Mouse (Mus musculus): ENCODE data around the gene Mettl7a1.
A peak's percentile ranks its signal among the peaks of the same experiment; 100 is the strongest.
"Not testable (repeated sequence)": the region's sequence is repeated elsewhere in the genome, so short reads cannot be mapped to it uniquely, and the experiment has no call there.

Mettl7a1 gene

DNA sequence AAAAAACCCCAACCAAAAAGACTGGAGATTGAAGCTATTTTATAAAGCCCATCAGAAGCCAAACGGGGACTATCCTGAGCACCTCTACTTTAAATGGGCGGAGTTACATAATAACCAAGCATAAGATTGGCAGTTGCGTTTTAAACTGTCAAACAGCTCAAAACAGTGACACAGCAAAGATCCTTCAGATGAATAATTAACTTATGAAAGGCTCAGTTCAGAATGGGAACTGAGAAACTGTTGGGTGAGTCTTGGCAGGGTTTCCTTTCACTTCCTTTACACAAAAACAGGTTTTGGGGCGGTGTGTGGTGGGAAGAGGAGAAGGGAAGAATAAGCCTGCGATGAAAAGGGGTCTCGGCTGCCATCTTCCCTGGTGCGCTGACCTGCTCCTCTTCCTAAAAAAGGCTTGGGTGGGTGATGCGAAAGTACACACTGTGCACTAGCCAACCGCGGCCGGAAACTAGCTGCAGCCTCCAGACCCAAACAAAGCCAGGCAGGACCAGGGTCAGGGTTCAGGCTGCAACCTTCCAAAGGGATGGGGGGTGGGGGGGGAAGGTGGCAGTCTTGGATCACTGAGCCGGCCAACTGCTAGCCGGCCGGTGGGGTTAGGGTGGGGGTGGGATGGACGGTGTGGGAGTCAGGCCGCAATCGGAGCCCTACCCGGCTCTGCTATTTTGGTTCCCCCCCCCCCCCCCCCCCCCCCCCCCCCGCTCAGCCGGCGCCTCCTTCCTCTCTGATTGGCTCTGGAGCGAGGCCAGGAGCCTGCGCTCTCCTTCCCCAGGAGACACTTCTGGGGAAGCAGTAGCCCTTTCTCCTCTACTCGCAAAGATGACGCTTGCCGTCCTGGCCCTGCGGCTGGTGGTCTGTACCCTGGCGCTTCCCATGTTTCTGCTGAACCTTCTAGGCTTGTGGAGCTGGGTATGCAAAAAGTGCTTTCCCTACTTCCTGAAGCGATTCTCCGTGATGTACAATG lies at the start of gene Mettl7a1:
Gene Mettl7a1 (plus strand): TSS at position 122 of the 973 bp plus-strand sequence.
- peak; percentile 81 for DNase-seq (ENCODE audit: extremely low spot score, low spot score)

DNA sequence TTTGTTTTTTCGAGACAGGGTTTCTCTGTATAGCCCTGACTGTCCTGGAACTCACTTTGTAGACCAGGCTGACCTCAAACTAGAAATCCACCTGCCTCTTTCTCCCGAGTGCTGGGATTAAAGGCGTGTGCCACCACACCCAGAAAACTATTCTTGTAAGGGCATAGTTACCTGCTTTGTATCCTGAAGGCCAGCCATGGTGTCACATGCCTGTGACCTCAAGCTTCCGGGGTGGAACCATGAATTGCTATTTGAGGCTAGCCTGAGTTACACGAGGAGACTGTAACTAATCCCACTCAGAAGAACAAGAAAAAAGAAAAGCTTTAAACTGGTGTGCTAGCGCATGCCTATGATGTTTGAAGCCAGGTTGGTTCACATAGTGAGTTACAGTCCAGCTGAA lies 47.6 kb upstream of the Mettl7a1 start:
- no peak for DNase-seq (ENCODE audit: extremely low spot score, low spot score)

DNA sequence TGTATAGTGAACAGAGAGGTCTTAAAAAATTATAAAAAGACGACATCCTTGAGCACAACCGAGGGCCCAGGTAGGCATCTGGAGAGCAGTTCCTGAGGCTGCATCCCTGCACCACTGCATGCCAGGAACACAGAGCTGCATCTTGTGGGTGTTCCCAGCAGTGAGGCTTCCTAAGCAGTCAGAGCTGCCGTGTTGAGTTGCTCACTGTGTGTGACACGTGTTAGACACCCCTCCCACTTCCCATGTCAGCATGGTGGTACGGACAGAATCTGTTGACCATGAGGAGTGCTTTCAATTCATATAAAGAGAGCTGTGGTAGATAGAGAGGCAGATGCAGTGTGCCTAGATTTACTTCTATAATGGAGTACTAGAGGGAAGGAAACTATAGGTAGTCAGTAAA lies 46.6 kb upstream of the Mettl7a1 start:
- no peak for DNase-seq (ENCODE audit: extremely low spot score, low spot score)

DNA sequence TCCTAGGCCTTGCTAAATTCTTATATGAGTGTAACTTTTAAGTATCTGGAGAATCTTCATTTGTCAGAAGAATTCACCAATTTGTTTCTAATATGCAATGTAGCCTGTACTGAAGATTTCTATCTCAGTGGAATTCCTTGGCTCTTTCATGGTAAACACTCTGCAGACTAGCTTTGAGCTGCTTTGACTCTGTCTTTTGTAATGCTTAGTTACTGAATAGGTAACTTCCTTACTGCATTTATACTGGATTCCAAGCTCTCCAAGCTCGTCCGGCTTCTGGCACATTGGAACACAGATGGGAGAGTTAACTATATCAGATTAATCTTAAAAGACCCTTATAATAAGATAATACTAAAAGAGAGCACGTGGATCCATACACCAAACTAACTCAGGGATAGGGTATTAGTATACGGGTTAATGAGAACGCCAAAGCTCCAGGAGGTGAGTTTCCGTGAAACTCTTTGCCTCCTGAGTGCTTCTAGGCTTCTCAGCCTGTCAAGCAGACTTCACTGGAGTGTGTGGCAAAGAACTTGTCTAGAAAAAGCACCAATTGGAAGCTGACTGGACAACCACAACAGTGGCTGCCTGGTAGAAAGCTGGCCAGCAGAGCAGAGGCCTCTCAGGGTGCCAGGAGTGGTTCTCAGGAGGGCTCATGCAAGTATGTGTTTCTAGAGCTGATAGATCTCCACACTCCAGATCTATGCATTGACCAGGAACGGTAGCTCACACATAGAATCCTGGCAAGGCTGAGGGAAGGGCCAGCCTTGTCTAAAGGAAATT lies 45.1 kb upstream of the Mettl7a1 start:
- DNase-seq (ENCODE audit: extremely low spot score, low spot score): no peak

DNA sequence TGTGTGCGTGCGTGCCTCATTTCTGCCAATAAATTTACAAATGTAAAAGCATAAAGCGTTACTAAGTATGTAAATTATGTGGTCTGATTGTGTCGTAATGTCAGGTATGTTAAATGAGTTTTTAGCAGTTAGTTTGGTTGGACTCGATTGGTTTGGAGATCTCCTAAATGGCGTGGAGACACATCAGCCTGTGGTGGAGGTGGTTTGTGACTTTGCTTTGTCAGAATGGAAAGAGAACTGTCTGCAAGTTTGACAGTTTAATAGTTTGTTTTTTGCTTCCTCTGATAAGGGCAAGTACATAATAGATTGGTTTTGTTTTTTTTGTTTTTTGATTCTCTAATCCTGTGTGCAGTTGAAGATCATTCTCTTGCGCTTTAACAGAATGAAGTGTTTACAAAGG lies 43.6 kb upstream of the Mettl7a1 start:
- DNase-seq (ENCODE audit: extremely low spot score, low spot score): not testable (repeated sequence)

DNA sequence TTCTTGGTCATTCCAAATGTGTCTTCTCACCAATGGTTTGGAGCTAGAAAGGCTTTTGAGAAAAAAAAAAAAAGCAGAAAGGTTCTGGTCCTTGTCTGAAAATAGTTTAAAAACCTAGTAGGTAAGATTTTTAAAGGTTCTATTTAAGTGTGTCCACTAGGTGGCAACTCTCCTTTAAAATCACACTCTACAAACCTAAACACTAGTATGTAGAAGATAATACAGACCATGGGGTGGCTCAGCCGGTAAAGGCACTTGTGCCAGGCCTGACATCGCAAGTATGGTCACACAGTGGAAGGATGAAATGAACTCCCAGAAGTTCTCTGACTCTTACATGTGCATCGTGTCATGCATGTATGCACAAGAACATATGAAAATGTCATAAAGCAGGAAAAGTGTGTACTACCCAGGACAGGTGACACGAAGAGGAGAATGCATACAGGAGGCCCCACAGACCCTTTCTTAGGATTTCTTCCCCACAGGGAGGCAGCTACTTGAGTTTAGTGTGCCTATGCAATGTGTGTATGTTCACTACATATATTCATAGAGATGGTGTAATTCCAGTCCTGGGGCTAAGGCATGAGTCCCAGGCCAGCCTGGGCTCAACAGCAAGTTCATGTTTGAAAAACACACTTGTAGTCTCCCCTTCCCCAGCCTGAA lies 40.6 kb upstream of the Mettl7a1 start:
- no peak for DNase-seq (ENCODE audit: extremely low spot score, low spot score)

DNA sequence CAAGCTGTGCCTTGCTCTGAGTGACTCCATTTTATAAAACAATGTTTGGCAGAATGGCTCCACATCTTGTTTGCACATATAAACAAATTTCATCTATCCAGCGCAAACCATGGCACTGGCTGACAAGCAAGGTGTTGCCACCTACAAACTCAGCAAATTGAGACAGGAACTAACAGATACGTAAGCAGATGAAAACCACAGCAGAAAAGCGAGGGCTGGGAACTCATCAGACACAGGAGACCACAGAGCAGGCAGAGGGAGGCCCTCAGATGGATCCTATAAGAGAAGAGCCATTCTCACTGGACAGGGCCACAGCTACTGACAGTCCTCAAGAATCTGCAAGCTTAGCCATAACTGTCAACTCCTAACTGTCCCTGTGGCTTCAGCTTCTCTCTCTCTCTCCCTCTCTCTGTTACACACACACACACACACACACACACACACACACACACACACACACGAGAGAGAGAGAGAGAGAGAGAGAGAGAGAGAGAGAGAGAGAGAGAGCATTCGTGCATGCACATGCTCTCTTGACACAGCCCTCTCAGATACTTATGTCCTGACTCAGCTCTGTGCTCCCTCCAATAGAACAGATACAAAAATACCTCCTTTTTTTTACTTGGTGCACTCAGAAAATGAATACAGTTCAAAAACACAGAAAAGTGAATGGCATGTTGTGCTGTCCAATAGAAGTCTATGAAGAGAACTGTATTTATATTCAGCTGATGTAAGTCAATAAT lies 38.2 kb upstream of the Mettl7a1 start:
- DNase-seq (ENCODE audit: extremely low spot score, low spot score): no peak

DNA sequence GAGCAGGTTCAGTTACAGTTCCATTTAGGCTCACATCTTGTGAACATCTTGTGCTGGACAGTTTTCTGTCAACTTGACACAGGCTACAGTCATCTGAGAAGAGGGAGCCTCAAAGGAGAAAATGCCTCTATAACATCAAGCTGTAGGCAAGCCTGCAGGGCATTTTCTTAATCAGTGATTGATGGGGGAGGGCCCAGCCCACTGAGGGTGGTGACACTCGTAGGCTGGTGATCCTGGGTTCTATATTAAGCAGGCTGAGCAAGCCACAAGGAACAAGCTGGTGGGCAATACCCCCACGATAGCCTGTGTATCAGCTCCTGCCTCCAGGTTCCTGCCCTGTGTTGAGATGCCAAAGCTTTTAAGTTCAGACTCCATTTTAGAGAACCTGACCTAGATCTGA lies 35.0 kb upstream of the Mettl7a1 start:
- DNase-seq (ENCODE audit: extremely low spot score, low spot score): no peak

DNA sequence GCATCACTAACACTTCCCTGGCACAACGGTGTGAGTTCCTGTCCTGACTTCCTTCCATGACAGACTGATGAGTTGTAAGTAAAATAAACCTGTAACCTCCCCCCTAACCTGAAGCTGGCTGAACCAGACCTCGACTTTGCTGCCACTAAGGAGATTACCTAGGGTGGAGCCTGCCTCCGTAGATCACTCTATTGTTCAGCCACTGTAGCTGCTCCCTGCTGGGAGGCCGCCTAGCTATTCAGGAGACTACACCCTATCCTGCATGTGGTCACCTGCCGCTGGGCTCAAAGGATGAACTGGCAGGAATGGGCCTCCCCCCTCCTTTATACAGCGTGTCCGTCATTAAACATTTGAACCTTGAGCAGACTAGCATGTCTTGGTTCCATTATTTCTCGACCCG lies 34.2 kb upstream of the Mettl7a1 start:
- no peak for DNase-seq (ENCODE audit: extremely low spot score, low spot score)

DNA sequence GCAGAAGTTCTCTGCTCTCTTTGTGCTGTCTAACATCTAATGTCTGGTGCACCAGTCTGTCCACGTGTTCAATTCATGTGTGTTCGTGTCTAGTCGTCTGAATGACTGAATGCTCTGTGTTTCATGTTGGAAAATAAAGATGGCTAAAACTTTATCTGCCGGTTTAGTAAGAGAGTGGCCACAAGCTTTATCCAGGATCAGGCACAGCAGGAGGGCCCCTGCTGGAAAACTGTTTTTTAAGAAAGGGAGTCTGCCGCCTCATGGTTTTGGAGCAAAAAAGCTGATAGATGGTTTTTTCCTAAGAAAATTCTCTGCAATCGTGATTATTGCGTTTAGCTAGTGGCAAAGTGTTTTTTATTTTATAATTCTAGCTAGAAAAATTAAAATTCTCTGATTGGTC lies 33.3 kb upstream of the Mettl7a1 start:
- DNase-seq (ENCODE audit: extremely low spot score, low spot score): not testable (repeated sequence)

DNA sequence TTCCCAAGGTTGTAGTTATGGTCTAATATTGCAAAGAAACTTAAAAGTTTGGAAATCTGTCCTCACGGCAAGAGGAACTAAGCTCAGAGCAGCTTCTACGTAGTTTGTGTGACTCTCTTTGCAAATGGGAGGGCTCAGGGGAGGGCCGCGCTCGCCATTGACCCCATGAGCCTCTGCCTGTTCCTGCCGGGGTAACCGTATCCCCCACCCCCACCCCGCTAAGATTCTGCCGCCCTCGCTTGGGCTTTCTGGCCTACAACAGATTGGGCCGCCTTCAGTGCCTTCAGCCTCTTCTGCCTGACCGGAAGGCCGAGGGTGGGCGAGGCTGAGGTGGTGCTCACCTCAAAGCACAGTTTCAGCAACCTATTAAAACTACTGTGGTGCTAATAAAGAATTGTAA lies 32.5 kb upstream of the Mettl7a1 start:
- DNase-seq (ENCODE audit: extremely low spot score, low spot score): no peak

DNA sequence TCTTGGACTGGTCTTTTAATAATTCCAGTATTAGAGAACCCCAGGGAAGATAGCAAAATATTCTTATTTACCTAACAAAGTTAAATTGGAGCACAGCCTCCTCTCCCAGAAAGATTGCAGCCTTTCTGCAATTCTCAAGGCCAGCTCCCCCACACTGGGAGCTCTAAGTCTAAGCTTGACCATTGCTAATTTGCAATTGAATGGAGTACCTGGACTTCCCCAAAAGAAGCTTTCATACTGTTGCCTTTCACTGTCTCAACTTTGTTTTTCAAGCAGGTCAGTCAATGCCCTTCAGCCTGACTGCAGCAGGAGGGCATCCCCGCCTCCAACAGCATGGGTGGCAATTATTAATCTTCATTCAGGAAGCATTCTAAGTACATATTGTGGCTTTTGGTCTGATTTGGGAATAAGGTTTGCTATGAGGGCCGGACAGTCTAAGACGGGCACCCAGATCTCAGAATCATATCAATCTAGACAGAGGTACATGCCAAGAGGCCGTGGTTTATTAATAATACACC lies 30.1 kb upstream of the Mettl7a1 start:
- DNase-seq (ENCODE audit: extremely low spot score, low spot score): not testable (repeated sequence)

DNA sequence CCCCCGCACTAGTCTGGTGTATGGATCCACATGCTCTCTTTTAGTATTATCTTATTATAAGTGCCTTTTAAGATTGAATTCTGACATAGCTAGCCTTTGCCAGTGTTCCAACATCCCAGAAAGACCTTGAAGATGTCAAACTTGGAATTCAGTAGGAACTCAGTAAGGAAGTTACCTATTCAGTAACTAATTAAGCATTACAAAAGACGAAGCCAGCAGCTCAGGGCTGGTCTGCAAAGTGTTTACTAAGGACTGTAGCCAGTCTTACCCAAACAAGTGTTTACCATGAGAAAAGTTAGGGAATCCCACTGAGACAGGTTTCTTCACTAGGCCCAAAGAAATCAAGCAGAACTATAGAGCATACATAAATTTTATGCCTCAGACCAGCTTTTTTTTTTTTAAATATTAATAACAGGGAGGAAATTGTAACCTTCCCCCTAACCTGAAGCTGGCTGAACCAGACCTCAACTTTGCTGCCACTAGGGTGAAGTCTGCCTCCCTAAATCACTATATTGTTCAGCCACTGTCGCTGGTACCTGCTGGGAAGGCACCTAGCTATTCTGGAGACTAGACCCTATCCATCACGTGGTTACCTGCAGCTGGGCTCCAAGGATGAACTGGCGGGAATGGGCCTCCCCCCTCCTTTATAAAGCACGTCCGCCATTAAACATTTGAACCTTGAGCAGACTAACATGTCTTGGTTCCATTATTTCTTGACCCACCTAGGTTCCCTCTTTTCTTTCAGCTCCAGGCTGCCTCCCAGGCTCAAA lies 29.0 kb upstream of the Mettl7a1 start:
- no peak for DNase-seq (ENCODE audit: extremely low spot score, low spot score)

DNA sequence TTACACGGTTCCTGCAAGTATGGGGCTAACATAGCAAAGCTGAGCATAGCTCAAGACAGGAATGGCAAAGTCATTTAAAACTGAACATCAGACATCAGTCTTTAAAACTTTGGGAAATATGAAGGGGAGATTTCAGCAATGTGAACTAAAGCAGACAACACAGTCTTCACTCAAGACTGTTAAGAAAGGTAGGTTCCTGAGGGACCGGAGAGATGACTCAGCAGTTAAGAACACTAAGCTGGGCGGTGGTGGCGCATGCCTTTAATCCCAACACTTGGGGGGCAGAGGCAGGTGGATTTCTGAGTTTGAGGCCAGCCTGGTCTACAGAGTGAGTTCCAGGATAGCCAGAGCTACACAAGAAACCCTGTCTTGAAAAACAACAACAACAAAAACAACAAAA lies 27.5 kb upstream of the Mettl7a1 start:
- no peak for DNase-seq (ENCODE audit: extremely low spot score, low spot score)

DNA sequence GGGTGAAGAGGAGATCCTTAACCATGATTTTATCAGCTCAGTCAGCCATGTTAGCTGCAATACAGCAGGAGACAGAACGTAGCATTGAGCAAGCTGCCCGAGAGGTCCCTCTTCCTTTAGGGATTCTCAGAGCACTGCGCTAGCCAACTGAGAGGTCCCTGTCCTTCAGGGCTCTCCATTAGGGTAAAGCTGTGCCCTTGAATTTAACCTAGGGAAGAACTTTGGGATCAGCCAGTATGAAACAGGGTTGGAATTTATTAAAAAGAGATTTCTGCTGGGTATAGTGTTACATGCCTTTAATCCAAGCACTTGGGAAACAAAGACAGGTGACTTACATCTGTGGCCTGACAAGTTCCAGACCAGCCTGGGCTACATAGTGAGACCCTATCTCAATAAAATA lies 26.4 kb upstream of the Mettl7a1 start:
- no peak for DNase-seq (ENCODE audit: extremely low spot score, low spot score)

DNA sequence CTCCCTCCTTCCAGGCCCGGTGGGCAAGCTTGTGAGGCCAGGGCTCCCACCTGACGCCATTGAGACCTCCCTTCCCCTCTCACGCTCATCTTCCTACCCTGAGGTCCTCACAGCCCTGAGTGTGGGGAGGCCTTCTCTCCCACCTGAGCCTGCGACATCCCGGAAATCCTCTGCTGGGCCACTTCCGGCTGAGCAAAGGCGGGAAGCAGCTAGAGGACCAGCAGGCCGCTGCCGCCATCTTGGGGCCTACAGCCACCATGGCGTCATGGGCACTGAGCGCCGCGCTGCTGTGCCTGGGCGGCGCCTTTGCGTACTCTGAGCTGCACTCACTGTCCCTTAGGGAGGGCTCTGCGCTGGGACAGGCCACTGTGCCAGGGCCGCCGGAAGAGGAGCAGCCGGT lies 23.3 kb upstream of the Mettl7a1 start, which contains the start of gene Tmprss12:
Gene Tmprss12 (plus strand): TSS at position 212 of the 400 bp plus-strand sequence.
- no peak for DNase-seq (ENCODE audit: extremely low spot score, low spot score)

DNA sequence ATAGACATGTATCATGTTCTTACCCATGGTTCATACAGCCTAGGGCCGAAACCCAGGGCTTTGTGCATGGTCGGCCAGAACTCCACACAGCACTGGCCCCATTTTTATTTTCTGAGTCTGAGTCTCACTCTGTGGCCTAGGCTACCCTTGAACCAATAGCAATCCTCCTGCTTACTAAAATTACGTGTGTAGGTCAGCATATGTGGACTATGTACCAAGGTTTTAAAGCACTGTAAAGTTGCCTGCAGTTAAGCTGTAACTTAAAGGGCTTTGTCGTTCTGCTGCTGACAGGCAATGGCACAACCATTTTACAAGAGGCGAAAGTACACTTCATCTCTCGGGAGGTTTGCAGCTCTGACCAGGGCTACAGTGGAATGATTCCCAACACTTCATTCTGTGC lies 15.0 kb upstream of the Mettl7a1 start:
- DNase-seq (ENCODE audit: extremely low spot score, low spot score): no peak

DNA sequence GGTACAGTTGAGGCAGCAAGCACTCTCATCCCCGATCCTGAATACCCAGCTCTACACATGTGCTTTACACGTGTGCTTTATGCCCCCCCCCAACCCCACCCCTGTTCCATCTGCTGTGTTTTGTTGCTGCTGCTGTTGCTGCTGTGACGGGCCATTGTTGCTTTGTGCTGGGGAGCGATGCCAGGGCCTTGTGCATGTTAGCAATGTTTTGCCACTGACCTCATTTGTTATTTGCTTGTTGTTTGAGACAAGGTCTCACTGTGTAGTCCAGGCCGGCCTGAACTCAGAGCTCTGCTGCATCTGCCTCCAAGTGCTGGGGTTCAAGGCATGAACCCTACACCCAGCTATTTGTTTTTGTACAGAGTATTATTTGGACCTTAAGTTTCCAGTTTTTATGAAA lies 13.1 kb upstream of the Mettl7a1 start:
- no peak for DNase-seq (ENCODE audit: extremely low spot score, low spot score)

DNA sequence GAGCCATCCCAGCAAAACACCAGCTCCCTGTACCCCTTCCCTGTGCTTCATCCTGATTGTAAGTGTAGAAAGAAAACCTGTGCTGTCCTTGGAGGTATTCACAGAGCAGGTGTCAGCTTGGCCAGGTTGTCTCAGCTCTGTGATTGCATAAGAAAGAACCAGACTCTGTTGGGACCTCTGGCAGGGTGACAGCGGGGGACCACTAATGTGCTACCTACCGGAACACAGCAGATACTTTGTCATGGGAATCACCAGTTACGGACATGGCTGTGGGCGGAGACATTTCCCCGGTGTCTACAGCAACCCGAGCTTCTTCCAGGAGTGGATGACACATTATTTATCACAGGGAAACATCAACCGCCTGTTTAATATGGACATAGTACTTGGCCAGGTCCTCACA lies 11.6 kb upstream of the Mettl7a1 start:
- no peak for DNase-seq (ENCODE audit: extremely low spot score, low spot score)

DNA sequence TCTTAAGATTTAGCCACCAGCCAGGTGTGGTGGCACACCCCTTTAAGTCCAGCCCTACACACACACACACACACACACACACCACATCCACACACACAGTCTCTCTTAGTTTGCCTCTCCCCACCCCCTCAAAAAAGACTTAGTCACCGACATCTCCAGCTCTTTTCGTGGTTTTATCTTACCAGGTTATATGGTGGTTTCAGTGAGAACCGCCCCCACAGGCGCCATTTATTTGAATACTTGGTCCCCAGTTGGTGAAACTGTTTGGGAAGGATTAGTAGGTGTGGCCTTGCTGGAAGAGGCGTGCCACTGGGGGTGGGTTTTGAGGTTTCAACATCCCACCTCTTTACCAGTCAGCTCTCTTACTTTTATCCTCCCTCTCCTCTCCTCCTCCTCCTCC lies 6.1 kb upstream of the Mettl7a1 start:
- no peak for DNase-seq (ENCODE audit: extremely low spot score, low spot score)

Measured in neural tube, embryonic 10.5 days (tissue).